Mouse (Mus musculus) cortical plate, adult 2 months (tissue): ENCODE results near the gene Kitl.

Experiments used
- CTCF ChIP-seq: fragments of 200-500 bp; IDR thresholded peaks from 2 replicates; pipeline ENCODE4 v1.5.1; 2011; ENCODE audit warnings: mild to moderate bottlenecking, control low read depth, low read length; ENCODE audit not compliant: insufficient read depth; ENCODE audit errors: extremely low read depth
- POLR2A ChIP-seq: fragments of 200-500 bp; IDR thresholded peaks from 2 replicates; pipeline ENCODE4 v1.6.1; 2011; ENCODE audit warnings: mild to moderate bottlenecking, low read length, control low read depth; ENCODE audit not compliant: insufficient read depth; ENCODE audit errors: extremely low read depth

DNA sequence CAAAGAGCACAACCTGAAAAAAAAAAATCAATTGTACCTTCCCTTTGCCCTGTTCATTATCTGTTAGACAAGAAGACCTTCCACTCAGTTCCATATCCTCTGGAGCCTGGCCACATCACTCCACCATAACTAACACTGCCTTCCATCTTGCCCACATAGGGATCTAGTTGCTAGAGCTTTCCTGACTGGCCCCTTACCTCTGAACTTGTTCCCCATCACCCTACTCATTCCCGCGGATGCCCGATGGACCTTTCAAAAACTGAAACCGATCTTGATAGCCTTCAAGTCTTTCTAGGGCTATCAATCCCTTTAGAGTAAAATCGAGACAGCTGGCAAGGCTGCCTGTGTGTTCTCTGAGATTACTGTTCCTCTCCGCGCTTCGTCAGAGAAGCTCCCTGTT is 23.6 kb downstream of the Kitl start:
- no peak for TF ChIP-seq CTCF
- TF ChIP-seq POLR2A = no peak
